Mouse (Mus musculus) T-helper 17 cell (primary cell): ENCODE data around the gene Tekt1.

ENCODE experiments used
- in situ Hi-C, 2 experiments: fragments of 300-600 bp; cut with MboI, MseI; formaldehyde crosslinking; loops; 1 replicate in 1 of 2; 2 replicates in 1 of 2; pipeline ENCODE4 v1.15.1; 2025; ENCODE audit warnings: high pct_unique_total_duplicates in 2 of 2

Tekt1 gene

DNA sequence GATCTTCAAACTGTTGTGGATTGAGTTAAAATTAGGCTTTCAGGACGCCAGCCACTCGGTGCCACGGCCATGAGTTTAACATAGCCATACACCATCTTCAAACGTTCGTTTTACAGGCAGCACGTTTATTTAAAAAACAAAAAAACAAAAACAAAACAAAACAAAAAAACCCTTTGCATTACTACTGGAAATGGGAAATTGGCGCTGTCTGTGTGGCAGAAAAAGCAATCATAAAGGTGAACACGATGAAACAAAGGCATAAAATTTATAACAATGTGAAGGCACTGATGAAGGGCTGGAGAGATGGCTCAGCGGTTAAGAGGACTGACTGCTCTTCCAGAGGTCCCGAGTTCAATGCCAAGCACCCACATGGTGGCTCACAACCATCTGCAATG is at the start of gene Tekt1:
Gene Tekt1 (minus strand): TSS at position 96 of the 395 bp plus-strand sequence.
- in situ Hi-C loops = loop anchor here in 1 of 2 experiments (25.0 kb wide), 1 partner anchor 950 kb away; no protein-coding TSS in a partner anchor

- in situ Hi-C loops = loop anchor here in 1 of 2 experiments (25.0 kb wide), 1 partner anchor 175 kb away; no protein-coding TSS in a partner anchor
These were observed 49.7 kb upstream of the Tekt1 start for GRCm38 (mm10) chr11:72411945-72412344.

GRCm38 (mm10) chr11:72411093-72411921 is 49.1 kb upstream of the Tekt1 start, which contains the start of gene Smtnl2:
TSS of gene Smtnl2 (minus strand) at chr11:72411713.
- in situ Hi-C loops = loop anchor here in 1 of 2 experiments (25.0 kb wide), 1 partner anchor 174 kb away; no protein-coding TSS in a partner anchor

DNA sequence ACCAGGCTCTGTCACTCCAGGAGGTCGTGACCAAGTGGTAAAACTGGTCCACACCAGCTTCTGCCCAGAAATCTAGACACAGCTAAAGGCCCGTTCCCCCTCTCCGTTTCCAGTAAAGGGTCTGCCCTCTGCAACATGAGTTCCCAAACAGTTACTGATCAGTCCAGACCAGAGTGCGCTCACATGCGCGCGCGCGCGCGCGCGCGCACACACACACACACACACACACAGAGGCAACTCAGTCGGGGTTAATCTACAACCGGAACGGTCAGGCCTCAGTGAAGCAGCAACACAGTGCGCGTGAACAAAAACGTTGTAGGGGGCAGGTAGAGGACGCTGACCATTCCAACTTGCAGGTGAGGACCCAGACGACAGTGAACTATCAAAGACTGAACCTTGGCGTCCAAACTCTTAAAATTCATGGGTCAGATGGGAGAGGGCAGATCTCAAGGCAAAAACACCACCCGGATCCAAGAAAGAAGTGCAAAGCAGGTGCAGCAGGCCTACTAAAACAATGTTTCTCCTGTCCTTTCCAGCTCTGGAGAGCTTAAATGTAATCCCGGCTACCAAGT is 48.4 kb upstream of the Tekt1 start:
- in situ Hi-C loops = loop anchor here in 1 of 2 experiments (25.0 kb wide), 1 partner anchor 173 kb away; no protein-coding TSS in a partner anchor

GRCm38 (mm10) chr11:72409649-72410385 is 47.6 kb upstream of the Tekt1 start:
- in situ Hi-C loops = loop anchor here in 1 of 2 experiments (25.0 kb wide), 1 partner anchor 173 kb away; no protein-coding TSS in a partner anchor

DNA sequence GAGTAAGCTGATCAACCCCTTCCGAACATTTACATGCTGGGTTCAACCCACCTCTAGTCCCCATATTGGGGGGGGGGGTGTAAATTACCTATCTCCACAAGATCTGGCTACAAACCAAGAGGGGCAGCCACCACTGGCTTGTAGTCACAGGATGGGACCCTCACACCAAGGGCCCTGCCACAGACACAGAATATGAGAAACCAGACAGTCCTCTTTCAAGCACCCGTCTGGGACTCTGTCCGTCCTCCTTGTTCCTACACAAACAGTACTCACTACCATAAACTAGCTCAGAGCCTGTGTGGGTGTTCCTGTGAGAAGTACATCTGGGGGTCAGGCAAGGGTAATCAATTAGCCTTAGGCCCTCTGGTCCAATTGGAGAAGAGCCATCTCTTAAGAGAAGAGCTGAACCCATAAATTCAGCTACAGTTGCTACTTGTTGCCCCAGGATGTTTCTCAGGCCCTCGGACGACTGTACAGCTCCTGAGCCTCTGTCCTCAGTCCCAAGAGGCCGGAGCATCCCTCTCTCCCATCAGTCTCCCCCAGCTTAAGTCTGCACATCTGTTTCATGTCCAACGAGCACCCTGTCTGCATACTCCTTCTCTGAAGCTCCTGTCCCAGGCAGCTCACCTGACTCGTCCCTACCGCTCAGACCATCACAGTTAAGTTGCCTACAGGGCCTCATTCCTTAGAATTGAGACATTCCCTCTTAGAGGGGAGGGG is 46.4 kb upstream of the Tekt1 start:
- in situ Hi-C loops = loop anchor here in 1 of 2 experiments (25.0 kb wide), 1 partner anchor 171 kb away; no protein-coding TSS in a partner anchor

DNA sequence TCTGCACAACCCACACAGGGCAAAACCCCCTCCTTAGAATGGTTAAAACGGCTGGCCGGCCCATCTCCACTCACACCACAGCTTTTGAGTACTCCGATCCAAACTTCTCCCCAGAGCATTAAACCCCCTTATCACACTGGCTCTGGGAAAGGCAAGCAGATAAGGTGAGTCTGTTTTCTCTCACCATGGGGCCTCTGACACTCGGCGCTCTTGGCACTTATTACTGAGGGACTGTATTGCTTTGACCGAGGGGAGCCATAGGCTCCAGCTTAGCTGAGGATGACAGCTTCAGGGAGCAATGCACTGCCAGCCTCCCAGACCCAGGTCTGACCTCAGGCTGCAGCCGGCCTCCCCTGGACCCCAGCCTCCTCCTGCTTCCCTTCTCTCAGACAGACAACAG is 45.3 kb upstream of the Tekt1 start:
- in situ Hi-C loops = loop anchor here in 1 of 2 experiments (25.0 kb wide), 1 partner anchor 170 kb away; no protein-coding TSS in a partner anchor

DNA sequence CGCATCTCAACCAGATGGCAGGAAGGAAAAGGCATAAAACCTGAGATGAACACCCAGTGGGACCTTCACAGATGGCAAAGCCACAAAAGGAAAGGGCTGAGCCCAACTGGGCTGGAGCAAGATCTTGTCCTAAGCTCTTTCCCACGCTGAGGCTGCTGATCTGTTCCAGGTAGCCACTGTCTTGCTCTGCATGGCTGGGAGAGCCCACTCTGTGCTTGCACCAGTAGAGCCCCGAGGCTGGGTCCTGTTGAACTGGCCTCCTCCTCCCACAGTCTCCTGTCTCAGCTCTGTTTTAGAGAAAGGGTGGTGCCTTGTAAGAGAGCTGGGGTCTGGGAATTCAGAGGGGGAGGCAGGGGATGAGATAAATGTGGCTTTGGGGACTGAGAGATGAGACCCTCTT is 44.8 kb upstream of the Tekt1 start:
- in situ Hi-C loops = loop anchor here in 1 of 2 experiments (25.0 kb wide), 1 partner anchor 170 kb away; no protein-coding TSS in a partner anchor

- in situ Hi-C loops = loop anchor here in 1 of 2 experiments (25.0 kb wide), 1 partner anchor 169 kb away; no protein-coding TSS in a partner anchor
These were observed 43.9 kb upstream of the Tekt1 start for GRCm38 (mm10) chr11:72406079-72406675.

- in situ Hi-C loops = loop anchor here in 1 of 2 experiments (25.0 kb wide), 1 partner anchor 168 kb away; no protein-coding TSS in a partner anchor
These were observed 43.3 kb upstream of the Tekt1 start for GRCm38 (mm10) chr11:72405532-72405931.

DNA sequence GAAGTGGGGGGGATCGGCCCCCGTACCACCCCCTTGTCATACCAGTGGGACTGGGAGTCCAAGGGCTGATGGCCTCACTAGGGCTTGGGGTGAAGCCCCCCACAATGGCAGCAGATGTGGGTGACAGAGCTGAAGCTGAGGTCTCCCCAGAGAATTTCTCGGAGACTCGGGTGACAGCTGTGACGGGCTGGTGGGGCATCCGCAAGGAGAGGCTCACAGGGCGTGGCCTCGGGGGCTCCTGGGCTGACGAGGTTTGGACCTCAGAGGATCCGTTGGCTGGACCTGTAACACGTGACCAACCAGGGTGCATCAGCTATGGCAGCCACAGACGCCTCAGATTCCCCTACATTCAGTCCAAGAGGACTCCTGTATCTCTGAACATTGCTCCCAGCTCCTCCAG is 40.7 kb upstream of the Tekt1 start:
- in situ Hi-C loops = loop anchor here in 1 of 2 experiments (25.0 kb wide), 1 partner anchor 166 kb away; no protein-coding TSS in a partner anchor

- in situ Hi-C loops = loop anchor here in 1 of 2 experiments (25.0 kb wide), 1 partner anchor 165 kb away; no protein-coding TSS in a partner anchor
These were observed 39.8 kb upstream of the Tekt1 start for GRCm38 (mm10) chr11:72402017-72402416.

GRCm38 (mm10) chr11:72401068-72401467 is 38.8 kb upstream of the Tekt1 start:
- in situ Hi-C loops = loop anchor here in 1 of 2 experiments (25.0 kb wide), 1 partner anchor 164 kb away; no protein-coding TSS in a partner anchor

DNA sequence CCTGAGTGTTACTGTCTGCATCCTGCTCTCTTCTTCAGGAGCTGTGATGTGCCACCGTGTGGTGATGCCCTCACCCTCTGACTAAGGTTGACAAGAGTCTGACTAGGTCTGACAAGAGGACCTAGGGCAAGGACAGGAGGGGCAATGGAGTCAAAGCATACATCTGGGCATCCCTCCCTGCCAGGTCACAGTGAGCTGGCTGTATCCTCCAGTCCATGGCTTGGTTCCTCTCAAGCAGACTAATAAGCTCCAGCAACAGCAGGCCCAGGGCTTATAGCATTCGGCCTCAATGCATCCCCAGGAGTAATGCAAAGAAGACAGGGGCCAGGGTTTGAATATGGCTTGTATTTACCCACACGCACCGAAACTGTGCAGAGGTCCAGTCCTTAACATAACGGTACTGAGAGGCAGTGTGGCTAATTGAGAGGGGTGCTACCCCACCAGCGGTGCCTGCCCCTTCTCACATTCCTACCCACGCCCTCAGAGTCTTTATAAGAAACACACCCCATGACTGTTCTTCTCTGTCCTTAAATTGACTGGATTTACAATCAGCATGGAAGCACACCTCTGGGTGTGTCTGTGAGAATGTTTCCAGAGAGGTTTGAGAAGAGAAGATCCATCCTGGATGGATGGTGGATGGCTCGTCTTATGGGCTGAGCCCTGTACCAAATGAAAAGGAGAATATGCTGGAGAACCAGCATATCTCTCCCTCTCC is 35.7 kb upstream of the Tekt1 start:
- in situ Hi-C loops = loop anchor here in 1 of 2 experiments (5.0 kb wide), 1 partner anchor 64 kb away; no protein-coding TSS in a partner anchor

DNA sequence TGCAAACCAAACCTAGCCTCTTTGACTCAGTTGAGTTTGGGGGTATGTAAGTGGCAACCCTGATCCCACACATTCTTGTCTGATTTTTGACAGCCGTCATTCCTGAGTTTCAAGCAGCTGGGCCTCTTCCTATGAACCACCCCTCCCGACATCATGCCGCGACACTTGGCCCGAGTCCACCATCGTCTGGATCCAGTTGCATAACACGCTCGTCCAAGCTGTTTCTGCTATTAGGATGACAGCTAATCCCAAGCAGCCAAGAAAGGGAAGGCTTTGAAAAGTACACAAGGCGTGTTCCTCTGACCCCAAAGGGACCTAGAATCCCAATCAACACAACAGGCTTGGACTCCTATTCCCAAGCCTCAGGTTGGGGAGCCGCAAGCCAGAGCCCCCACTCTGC is 34.8 kb upstream of the Tekt1 start:
- in situ Hi-C loops = loop anchor here in 1 of 2 experiments (5.0 kb wide), 1 partner anchor 65 kb away; no protein-coding TSS in a partner anchor

GRCm38 (mm10) chr11:72396621-72397020 is 34.4 kb upstream of the Tekt1 start:
- in situ Hi-C loops = loop anchor here in 1 of 2 experiments (5.0 kb wide), 1 partner anchor 66 kb away; no protein-coding TSS in a partner anchor

- in situ Hi-C loops = loop anchor here in 1 of 2 experiments (5.0 kb wide), 1 partner anchor 67 kb away; no protein-coding TSS in a partner anchor
These were observed 33.4 kb upstream of the Tekt1 start for GRCm38 (mm10) chr11:72395652-72396051.

DNA sequence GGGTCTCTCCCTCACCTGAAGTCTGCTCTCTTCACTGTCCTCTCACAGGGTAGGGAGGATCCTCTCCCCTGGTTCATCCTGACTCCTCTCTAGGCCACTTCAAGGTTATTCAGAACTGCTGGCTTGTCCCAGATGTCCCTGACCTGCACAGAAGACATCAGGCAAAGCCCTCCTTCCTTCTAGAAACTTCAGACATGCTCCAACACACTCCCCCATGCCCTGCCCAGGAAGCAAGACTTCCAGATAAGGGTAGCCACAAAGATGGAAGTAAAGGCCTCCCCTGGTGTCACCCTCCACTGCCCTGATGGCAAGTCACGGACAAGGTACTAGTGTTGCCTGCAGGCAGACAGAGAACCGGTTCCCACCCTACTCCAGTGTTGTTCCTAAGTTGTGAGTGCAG is 32.5 kb upstream of the Tekt1 start:
- in situ Hi-C loops = loop anchor here in 1 of 2 experiments (5.0 kb wide), 1 partner anchor 68 kb away; no protein-coding TSS in a partner anchor

DNA sequence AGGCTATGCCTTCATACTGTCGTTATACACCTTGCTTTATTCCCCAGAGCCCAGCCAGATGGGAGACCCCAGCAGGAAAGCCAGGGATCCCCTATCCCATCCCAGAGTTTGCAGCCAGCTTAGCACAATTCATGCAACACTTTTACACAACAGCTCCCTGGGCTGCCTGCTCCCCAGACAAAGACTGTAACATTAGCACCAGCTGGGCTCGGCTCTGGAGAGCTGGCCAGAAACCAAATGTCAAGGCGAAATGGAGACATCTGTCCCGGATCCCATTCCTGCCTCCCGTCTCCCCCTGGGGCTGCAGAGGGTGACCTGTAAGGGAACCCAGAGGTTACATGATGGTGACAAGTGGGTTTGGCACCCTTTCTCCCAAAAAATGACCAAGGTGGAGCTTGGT is 31.4 kb upstream of the Tekt1 start:
- in situ Hi-C loops = no loop called here
